Mouse (Mus musculus): ENCODE data around the gene Iqch.

DNA sequence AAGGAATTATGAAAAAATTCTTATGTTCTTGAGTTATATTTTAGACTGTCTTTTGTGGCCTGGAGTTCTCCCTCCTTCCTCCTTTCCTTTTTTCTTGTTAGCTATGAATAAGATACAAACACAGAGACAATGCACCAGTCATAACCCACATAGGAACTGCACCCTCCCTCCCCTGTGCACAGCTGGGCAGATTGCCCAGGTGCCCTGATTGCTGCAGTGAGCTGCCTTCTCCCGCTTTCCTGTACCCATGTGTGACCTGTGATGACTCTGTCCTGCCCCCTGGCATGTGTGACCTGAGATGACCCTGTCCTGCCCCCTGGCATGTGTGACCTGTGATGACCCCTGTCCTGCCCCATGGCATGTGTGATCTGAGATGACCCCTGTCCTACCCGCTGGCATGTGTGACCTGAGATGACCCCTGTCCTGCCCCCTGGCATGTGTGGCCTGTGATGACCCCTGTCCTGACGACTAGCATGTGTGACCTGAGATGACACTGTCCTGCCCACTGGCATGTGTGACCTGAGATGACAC, 46.8 kb downstream of the Iqch start:
- TF ChIP-seq CTCF (conservative IDR thresholded peaks at IDR 0.05; ENCODE audit: insufficient read depth, insufficient read length, low read depth, low read length) (no peak), POLR2A (IDR thresholded peaks at IDR 0.05; ENCODE audit: low read depth, low read length) (no peak)

Data from kidney, adult 2 months (tissue).